Mouse (Mus musculus): ENCODE measurements around the gene Ggta1. TPM values are rescaled to one million over a fixed set of nuclear protein-coding genes. Genes with fewer than 3 reads are reported as not detected.

Gene Ggta1
- polyA plus RNA-seq, 1 experiment: 16.2 TPM

GRCm38 (mm10) chr2:35409466-35409865, 53.6 kb downstream of the Ggta1 start:
- no peak for TF ChIP-seq CTCF (IDR thresholded peaks at IDR 0.05; ENCODE audit: control insufficient read depth, insufficient read depth, low read length)
- no peak for TF ChIP-seq POLR2A (IDR thresholded peaks at IDR 0.05; ENCODE audit: borderline replicate concordance, control insufficient read depth, low read depth, low read length)
- WGBS: 86% methylated on average over 6 of the region's 6 CpGs
- Histone ChIP-seq H3K4me3 (replicated peaks; ENCODE audit: control insufficient read depth, low read depth, low read length) (no peak overlapping the region), H3K4me1 (ENCODE audit: control insufficient read depth, insufficient read depth, low read length) (no peaks in the 10 kb centered on the region), H3K27ac (ENCODE audit: control insufficient read depth, insufficient read depth, low read depth, low read length, poor library complexity) (no peak overlapping the region)

- H3K4me3 ChIP-seq (replicated peaks; ENCODE audit: control insufficient read depth, low read depth, low read length): no peak overlapping the region
- WGBS: 77% methylated on average over 5 of the region's 5 CpGs
- TF ChIP-seq CTCF (IDR thresholded peaks at IDR 0.05; ENCODE audit: control insufficient read depth, insufficient read depth, low read length): no peak
- no peak for TF ChIP-seq POLR2A (IDR thresholded peaks at IDR 0.05; ENCODE audit: borderline replicate concordance, control insufficient read depth, low read depth, low read length)
- H3K4me1 ChIP-seq (ENCODE audit: control insufficient read depth, insufficient read depth, low read length): no peaks in the 10 kb centered on the region
- no peak overlapping the region for H3K27ac ChIP-seq (ENCODE audit: control insufficient read depth, insufficient read depth, low read depth, low read length, poor library complexity)
Measured at GRCm38 (mm10) chr2:35408409-35409110, 54.5 kb downstream of the Ggta1 start.

- Histone ChIP-seq H3K27ac (ENCODE audit: control insufficient read depth, insufficient read depth, low read depth, low read length, poor library complexity) (no peak overlapping the region), H3K4me3 (replicated peaks; ENCODE audit: control insufficient read depth, low read depth, low read length) (no peak overlapping the region), H3K4me1 (ENCODE audit: control insufficient read depth, insufficient read depth, low read length) (no peaks in the 10 kb centered on the region)
- no peak for TF ChIP-seq POLR2A (IDR thresholded peaks at IDR 0.05; ENCODE audit: borderline replicate concordance, control insufficient read depth, low read depth, low read length)
- TF ChIP-seq CTCF (IDR thresholded peaks at IDR 0.05; ENCODE audit: control insufficient read depth, insufficient read depth, low read length): no peak
- WGBS: 84% methylated on average over 7 of the region's 7 CpGs
Measured at GRCm38 (mm10) chr2:35407878-35408277, 55.2 kb downstream of the Ggta1 start.

- H3K4me3 ChIP-seq (replicated peaks; ENCODE audit: control insufficient read depth, low read depth, low read length): no peak overlapping the region
- no peak overlapping the region for H3K27ac ChIP-seq (ENCODE audit: control insufficient read depth, insufficient read depth, low read depth, low read length, poor library complexity)
- no peaks in the 10 kb centered on the region for H3K4me1 ChIP-seq (ENCODE audit: control insufficient read depth, insufficient read depth, low read length)
- no peak for TF ChIP-seq POLR2A (IDR thresholded peaks at IDR 0.05; ENCODE audit: borderline replicate concordance, control insufficient read depth, low read depth, low read length)
- no peak for TF ChIP-seq CTCF (IDR thresholded peaks at IDR 0.05; ENCODE audit: control insufficient read depth, insufficient read depth, low read length)
- 88% methylated on average over 6 of the region's 6 CpGs for WGBS
Measured at GRCm38 (mm10) chr2:35407266-35407665, 55.8 kb downstream of the Ggta1 start.

GRCm38 (mm10) chr2:35406611-35407010, 56.4 kb downstream of the Ggta1 start:
- no peak overlapping the region for H3K27ac ChIP-seq (ENCODE audit: control insufficient read depth, insufficient read depth, low read depth, low read length, poor library complexity)
- TF ChIP-seq POLR2A (IDR thresholded peaks at IDR 0.05; ENCODE audit: borderline replicate concordance, control insufficient read depth, low read depth, low read length) (no peak), CTCF (IDR thresholded peaks at IDR 0.05; ENCODE audit: control insufficient read depth, insufficient read depth, low read length) (no peak)
- WGBS: 68% methylated on average over 1 of the region's 1 CpGs
- no peaks in the 10 kb centered on the region for H3K4me1 ChIP-seq (ENCODE audit: control insufficient read depth, insufficient read depth, low read length)
- H3K4me3 ChIP-seq (replicated peaks; ENCODE audit: control insufficient read depth, low read depth, low read length): no peak overlapping the region

DNA sequence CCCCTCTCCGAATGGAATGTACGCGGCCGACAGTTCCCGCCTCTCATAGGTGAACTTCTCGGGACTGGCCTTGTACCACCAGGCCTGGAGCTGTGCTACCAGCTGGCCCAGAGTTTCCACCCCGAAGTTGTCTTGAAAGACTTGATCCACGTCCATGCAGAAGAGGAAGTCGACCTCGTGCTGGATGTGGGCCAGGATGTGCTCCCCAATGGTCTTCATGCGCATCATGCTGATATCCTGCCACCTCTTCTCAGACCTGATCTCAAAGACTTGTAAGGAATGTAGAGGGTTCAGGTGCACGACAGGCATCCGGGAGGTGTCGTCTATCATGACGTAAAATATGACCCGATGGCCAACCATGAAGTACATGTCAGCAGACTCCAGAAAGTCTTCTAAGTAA, 60.6 kb downstream of the Ggta1 start:
- Histone ChIP-seq H3K4me3 (replicated peaks; ENCODE audit: control insufficient read depth, low read depth, low read length) (no peak overlapping the region), H3K27ac (ENCODE audit: control insufficient read depth, insufficient read depth, low read depth, low read length, poor library complexity) (no peak overlapping the region), H3K4me1 (ENCODE audit: control insufficient read depth, insufficient read depth, low read length) (peaks cover 1% of the 10 kb centered on the region; the same call in 1 of the 2 replicates)
- TF ChIP-seq CTCF (IDR thresholded peaks at IDR 0.05; ENCODE audit: control insufficient read depth, insufficient read depth, low read length) (no peak), POLR2A (IDR thresholded peaks at IDR 0.05; ENCODE audit: borderline replicate concordance, control insufficient read depth, low read depth, low read length) (no peak)
- 77% methylated on average over 16 of the region's 16 CpGs for WGBS

DNA sequence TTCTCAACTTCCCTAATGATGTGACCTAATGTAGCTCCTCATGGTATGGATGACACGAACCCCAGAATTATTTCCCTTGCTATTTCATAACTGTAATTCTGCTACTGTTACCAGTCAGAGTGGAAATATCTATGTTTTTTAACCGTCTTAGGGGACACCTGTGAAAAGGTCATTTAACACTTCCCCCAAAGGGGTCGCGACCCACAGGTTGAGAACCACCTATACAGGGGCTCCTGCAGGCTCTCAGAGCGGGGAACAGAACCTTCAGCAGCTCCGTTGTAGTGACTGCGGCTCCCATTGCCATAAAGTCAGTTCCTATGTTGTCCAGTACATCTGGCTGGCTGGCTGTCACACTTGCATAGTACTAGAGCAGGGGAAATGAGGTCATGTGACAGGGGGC, 62.3 kb downstream of the Ggta1 start:
- H3K4me3 ChIP-seq (replicated peaks; ENCODE audit: control insufficient read depth, low read depth, low read length): no peak overlapping the region
- TF ChIP-seq CTCF (IDR thresholded peaks at IDR 0.05; ENCODE audit: control insufficient read depth, insufficient read depth, low read length): no peak
- no peak for TF ChIP-seq POLR2A (IDR thresholded peaks at IDR 0.05; ENCODE audit: borderline replicate concordance, control insufficient read depth, low read depth, low read length)
- no peak overlapping the region for H3K27ac ChIP-seq (ENCODE audit: control insufficient read depth, insufficient read depth, low read depth, low read length, poor library complexity)
- peaks cover 1% of the 10 kb centered on the region; the same call in 1 of the 2 replicates for H3K4me1 ChIP-seq (ENCODE audit: control insufficient read depth, insufficient read depth, low read length)
- WGBS: 80% methylated on average over 7 of the region's 7 CpGs

GRCm38 (mm10) chr2:35398184-35398828, 64.7 kb downstream of the Ggta1 start:
- no peak overlapping the region for H3K4me3 ChIP-seq (replicated peaks; ENCODE audit: control insufficient read depth, low read depth, low read length)
- WGBS: 64% methylated on average over 6 of the region's 6 CpGs
- H3K27ac ChIP-seq (ENCODE audit: control insufficient read depth, insufficient read depth, low read depth, low read length, poor library complexity): no peak overlapping the region
- no peak for TF ChIP-seq POLR2A (IDR thresholded peaks at IDR 0.05; ENCODE audit: borderline replicate concordance, control insufficient read depth, low read depth, low read length)
- H3K4me1 ChIP-seq (ENCODE audit: control insufficient read depth, insufficient read depth, low read length): peaks cover 1% of the 10 kb centered on the region; the same call in 1 of the 2 replicates
